Mouse (Mus musculus) ovary, adult 18-20 months (tissue): ENCODE measurements around the gene Magi2.

Source experiments
- DNase-seq: peaks from one replicate; pipeline ENCODE4 v3.0.0; 2022; ENCODE audit warnings: low spot score, mixed read lengths

Magi2 gene

GRCm38 (mm10) chr5:20373586-20373985 lies 1146.8 kb downstream of the Magi2 start:
- no peak for DNase-seq

GRCm38 (mm10) chr5:20378071-20378800 lies 1151.4 kb downstream of the Magi2 start:
- DNase-seq: no peak

- no peak for DNase-seq
These were observed 1177.7 kb downstream of the Magi2 start for GRCm38 (mm10) chr5:20404533-20404932.

DNA sequence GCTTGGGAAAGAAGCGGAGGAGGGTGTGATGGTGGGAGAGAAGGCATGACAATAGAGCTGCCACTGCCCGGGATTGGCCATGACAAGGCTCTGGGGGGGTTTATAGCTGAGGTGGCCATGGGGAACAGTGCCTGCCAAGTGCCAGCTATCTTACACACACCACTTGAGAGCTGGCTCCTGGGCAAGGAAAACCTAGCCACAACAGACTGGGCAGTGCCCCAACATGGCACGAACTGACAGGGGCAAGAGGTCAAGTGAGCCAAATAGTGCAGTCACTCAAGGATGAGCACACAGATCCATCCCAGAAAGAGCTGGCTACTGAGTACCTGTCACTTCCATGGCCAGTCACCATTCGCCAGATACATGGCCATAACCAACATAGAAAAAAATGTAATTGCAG lies 1179.8 kb downstream of the Magi2 start:
- DNase-seq: no peak

GRCm38 (mm10) chr5:20415320-20415719 lies 1188.5 kb downstream of the Magi2 start:
- DNase-seq: no peak

GRCm38 (mm10) chr5:20417348-20417747 lies 1190.5 kb downstream of the Magi2 start:
- DNase-seq: no peak

- no peak for DNase-seq
These were observed 1205.4 kb downstream of the Magi2 start for GRCm38 (mm10) chr5:20432148-20432813.

GRCm38 (mm10) chr5:20446471-20447174 lies 1219.8 kb downstream of the Magi2 start:
- DNase-seq: no peak

DNA sequence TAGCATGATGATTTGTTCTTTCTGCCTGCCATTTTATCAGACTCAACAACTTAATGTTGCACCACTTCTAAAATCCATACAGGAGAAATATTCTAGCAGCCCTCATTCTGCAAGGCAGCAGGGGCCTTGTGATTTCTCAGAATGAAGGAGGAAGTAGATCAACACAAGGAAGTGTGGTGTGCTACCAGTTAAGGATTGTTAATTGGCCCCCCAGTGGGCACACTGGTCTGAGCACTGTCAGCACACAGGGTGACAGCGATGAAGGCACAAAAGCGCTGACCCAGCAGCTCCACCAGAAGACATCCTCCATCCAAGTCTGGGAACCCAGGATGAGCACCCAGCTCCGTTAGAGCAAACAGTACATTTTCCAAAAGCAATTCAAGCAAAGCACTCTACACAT lies 1229.3 kb downstream of the Magi2 start:
- no peak for DNase-seq

- DNase-seq: no peak
These were observed 1231.1 kb downstream of the Magi2 start for GRCm38 (mm10) chr5:20457742-20458510.

- DNase-seq: no peak
These were observed 1234.9 kb downstream of the Magi2 start for GRCm38 (mm10) chr5:20461709-20462108.

DNA sequence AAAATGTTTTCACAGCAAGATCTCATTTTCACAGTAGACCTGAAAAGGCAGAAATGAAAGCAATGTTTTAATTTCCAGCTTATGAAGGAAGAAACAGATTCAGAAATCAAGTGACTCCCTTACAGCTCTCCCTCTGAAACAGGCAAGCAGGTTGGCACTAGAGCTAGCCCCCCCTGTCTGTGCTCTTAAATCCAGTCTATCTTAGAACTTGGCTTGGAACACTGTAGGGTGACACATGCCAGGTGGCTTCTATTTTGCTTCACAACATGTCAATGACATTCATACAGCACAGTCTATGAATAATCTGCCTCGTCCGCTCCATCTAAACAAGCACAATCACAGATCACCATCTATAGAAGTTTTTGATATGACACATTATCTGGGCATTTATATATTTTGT lies 1235.5 kb downstream of the Magi2 start:
- DNase-seq: no peak

GRCm38 (mm10) chr5:20469721-20470120 lies 1242.9 kb downstream of the Magi2 start:
- DNase-seq: no peak

GRCm38 (mm10) chr5:20470466-20470865 lies 1243.6 kb downstream of the Magi2 start:
- DNase-seq: no peak

GRCm38 (mm10) chr5:20484505-20484904 lies 1257.7 kb downstream of the Magi2 start:
- no peak for DNase-seq

- no peak for DNase-seq
These were observed 1265.1 kb downstream of the Magi2 start for GRCm38 (mm10) chr5:20491911-20492310.

- DNase-seq: no peak
These were observed 1265.8 kb downstream of the Magi2 start for GRCm38 (mm10) chr5:20492679-20493078.

- DNase-seq: no peak
These were observed 1267.2 kb downstream of the Magi2 start for GRCm38 (mm10) chr5:20494010-20494409.

DNA sequence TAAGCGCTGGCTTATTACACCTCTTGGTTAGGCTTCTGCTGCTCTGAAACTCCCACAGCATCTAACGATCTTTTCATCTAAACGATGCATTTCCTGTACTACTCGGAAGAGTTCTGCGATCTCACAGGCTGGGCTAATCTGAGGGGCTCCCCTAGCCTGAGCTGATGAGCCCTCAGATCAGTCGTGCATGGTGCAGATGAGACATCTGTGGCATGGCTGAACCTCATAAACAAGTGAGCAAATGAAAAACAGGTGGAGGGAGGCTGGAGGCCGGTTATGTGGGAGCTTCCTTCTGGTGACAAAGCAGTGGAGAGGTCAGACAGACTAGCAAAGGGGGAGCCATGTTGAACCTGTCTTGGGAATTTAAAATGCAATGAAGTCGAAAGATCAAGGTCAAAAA lies 1270.1 kb downstream of the Magi2 start:
- DNase-seq: no peak

- DNase-seq: no peak
These were observed 1272.3 kb downstream of the Magi2 start for GRCm38 (mm10) chr5:20499031-20499600.

DNA sequence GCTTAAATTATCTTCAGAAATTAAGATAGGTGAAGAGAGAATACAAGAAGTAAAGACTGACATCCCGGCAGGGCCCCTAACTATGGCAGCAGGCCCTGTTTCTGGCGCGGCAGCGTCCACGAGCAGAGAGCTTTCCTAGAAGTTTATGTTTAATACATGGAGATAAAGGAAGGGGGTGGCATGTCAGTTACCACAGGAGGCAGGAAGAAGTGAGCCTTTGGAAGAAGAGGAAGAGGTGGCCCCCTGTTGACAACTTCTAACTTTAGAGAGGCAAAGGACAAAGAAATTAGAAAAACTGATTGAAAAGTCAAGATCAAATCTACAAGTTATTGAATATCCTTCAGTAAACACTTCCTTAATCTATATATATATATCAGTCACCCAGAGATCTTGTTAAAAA lies 1281.8 kb downstream of the Magi2 start:
- DNase-seq: no peak

- no peak for DNase-seq
These were observed 1282.8 kb downstream of the Magi2 start for GRCm38 (mm10) chr5:20509606-20510005.
